Mouse (Mus musculus) cerebellum, postnatal 14 days (tissue): ENCODE measurements at regions not wholly inside any gene's neighbourhood (a gene's known extent, or its start where the extent isn't known, plus 50 kb on each side); places are given as distances from the start of the nearest gene placed in this dataset.

Experiments used
- DNase-seq, 2 experiments: peaks; one replicate each; pipeline ENCODE4 v3.0.0; 2021; ENCODE audit warnings: mixed read lengths in 2 of 2

- DNase-seq = no peak
Measured at GRCm38 (mm10) chr8:47769452-47769851, 52.5 kb upstream of the Cldn24 start.

GRCm38 (mm10) chr8:47768751-47769150 is 53.2 kb upstream of the Cldn24 start:
- no peak for DNase-seq

- DNase-seq = peak; percentile 28 to 36
Measured at GRCm38 (mm10) chr8:47764480-47764879, 50.7 kb upstream of the Cdkn2aip start.

- DNase-seq = no peak
Measured at GRCm38 (mm10) chr8:47764068-47764467, 50.3 kb upstream of the Cdkn2aip start.
